Mouse (Mus musculus): ENCODE measurements at regions not wholly inside any gene's neighbourhood (a gene's known extent, or its start where the extent isn't known, plus 50 kb on each side); places are given as distances from the start of the nearest gene placed in this dataset.

DNA sequence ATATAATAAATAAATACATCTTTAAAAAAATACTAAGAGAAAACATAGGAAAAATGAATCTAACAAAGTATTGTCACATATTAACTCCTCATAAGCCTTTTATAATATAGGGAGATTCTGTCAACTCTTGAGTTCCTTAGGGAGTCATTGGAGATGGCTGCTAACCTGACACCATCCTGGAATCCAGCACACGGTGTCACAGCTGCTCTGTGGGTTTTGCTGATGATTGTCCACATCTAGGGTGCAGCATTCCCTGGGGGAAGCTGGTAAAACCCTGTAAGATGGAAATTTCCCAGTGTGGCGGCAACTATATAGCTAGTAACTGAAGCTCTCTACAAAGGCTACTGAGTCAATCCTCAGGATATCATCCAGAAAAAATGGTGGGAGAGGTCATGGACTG is 58.9 kb upstream of the E2f3 start:
- DNase-seq (ENCODE audit: low read depth, low spot score): no peak

DNA sequence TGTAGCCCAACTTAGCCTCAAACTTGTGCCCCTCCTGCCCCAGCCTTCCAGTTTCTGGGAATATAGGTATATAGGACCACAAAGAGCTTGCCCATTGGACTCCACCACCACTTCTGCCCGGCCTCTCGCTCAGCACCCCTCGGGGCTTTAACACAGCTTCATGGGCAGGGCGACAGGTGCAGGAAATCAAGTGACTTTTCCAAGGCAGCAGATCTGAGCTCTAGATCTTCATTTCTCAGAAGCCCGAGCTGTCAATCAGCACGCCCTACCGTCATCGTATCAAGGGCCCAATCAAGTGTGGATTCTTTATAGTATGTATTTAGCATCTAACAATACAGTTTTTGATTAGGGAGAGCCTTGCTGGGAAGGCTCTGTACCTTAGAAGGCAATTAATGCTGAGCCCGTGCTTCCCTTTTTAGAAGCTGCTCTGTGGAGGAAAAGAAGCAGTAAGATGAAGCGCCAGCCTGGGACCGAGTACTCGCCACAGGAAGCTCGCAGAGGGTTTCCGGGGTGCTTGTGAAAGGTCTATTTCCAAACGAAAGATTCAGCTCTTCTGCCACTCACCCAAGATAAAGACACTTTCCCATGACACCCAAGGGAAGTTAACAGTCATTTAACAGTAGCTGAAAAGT is 56.9 kb upstream of the E2f3 start:
- DNase-seq (ENCODE audit: low read depth, low spot score): no peak

DNA sequence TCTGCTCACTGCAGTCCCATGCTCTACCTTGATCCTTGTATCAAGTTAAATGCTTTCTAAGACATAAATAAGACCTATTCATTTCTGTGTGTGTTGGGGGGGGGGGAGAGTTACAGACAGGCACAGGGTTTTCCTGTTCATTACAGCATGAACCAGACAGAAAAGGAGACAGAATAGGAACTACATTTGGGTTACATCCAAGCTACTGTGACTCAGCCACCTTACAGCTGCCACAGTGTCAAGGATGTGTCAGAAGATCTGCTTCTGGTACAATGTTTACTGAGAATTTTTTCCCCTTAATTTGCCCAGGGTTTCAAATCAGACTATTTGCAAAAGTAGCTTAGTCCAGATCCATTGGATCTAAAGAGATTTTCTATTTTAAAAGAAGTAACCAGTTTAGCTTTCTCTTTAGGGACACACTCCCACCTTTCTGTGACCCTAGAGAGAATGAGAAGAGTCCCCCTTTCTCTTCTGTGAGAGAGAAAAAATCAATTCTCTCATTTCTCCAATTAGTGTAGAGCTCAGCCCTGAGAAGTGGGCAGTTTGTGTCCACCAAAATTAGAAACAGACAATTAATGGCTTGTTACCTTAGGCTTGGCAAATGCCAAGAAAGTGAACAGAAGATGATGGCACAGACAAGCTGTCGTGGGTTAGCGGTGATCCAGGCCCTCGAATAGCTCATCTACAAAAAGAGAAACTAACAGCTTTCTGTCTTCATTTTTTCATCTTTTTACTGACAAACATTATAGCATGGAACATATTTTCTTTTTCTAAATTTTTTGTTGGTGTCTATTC is 55.8 kb upstream of the E2f3 start:
- DNase-seq (ENCODE audit: low read depth, low spot score): no peak

DNA sequence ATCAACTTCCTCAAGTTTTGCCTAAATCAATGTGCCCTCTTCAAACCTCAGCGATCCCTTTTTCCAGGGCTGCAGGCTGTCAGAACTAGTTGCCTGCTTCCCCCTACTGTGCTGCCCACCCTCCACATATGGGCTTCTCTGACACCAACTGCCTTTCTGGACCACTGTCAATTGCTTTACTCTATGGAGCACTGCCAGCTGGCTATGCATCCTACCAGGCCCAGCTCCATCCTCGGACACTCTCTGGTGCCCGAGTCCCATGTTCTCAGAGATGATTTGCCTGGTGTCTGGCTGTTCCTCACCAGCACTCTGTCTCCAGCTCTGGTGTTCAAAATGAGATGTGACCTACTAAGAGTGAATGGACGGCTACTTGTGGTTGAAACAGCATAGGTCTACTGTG is 54.4 kb upstream of the E2f3 start:
- no peak for DNase-seq (ENCODE audit: low read depth, low spot score)

DNA sequence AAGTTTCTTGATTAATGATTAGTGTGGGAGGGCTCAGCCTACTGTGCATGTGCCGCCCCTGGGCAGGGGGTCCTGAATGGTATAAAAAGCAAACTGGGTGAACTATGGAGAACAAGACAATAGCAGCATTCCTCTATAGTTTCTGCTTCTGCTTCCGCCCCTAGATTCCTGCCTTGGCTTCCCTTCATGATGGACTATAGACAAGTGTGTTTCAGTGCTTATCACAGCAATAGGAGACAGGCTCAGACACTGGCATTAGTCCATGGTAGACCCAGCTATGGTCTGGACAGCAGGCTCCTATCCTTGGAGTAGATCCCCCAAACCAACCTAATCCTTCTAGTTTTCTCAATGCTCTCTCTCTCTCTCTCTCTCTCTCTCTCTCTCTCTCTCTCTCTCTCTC is 53.9 kb upstream of the E2f3 start:
- DNase-seq (ENCODE audit: low read depth, low spot score): no peak

DNA sequence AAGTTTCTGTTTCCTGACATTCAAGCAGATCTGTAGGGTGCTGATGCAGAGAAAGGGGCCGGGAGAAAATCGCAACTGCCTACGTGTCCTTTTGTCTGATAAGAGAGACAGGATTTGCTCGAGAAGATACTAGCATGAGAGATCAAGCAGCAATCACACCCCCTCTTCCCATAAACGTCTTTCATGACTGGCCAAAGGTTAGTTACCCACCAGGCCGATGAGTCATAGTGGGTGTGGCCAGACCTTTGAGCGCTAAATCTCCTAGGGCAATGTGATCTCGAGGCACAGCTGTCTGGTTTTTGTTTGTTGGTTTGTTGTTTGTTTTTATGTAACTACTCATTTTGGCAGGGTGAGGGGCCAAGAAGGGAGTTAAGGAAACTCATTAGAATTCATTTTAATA is 50.7 kb upstream of the E2f3 start:
- DNase-seq (ENCODE audit: low read depth, low spot score): no peak

DNA sequence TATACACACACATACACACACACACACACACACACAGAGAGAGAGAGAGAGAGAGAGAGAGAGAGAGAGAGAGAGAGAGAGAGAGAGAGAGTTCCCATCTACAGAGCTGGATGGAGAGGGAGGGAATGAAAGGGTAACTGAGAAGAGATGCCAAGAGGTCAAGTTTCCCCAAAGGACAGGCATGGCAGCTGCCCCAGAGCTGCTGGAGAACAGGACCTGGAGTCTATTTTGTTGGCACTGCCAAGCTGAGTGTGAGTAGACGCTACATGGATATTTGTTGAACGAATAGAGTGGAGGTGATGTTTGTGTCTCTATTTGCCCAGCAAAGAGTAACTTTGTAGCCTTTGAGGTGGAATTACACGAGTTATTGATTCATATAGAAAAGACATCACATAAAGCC is 50.2 kb upstream of the E2f3 start:
- DNase-seq (ENCODE audit: low read depth, low spot score): no peak

Measured in mesoderm, embryonic 11.5 days (tissue).